Mouse (Mus musculus): ENCODE data around the gene B3galnt1.
"Not testable (repeated sequence)": the region's sequence is repeated elsewhere in the genome, so short reads cannot be mapped to it uniquely, and the experiment has no call there.

DNA sequence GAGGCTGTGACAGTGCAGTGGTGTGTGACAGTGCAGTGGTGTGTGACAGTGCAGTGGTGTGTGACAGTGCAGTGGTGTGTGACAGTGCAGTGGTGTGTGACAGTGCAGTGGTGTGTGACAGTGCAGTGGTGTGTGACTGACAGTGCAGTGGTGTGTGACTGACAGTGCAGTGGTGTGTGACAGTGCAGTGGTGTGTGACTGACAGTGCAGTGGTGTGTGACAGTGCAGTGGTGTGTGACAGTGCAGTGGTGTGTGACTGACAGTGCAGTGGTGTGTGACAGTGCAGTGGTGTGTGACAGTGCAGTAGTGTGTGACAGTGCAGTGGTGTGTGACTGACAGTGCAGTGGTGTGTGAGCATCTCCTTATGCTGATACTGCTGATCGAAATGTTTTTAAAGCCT, 33.2 kb downstream of the B3galnt1 start:
- TF ChIP-seq CTCF (IDR thresholded peaks at IDR 0.05; ENCODE audit: borderline replicate concordance, control insufficient read depth, extremely low read depth, insufficient read depth, low read length, poor library complexity); POLR2A (IDR thresholded peaks at IDR 0.05; ENCODE audit: control insufficient read depth, extremely low read depth, insufficient read depth, low read length, poor library complexity): not testable (repeated sequence)

Data from thymus, adult 2 months (tissue).